Mouse (Mus musculus) telencephalon, adult 2 months (tissue): Measurements from ENCODE around the gene Arl14ep.

Experiments used
- DNase-seq: peaks from one replicate; pipeline ENCODE4 v3.0.0-alpha.2; 2011; ENCODE audit warnings: low read depth, low spot score

Gene Arl14ep

GRCm38 (mm10) chr2:106954975-106955374 lies 19.2 kb downstream of the Arl14ep start:
- no peak for DNase-seq

- DNase-seq, result no peak
Measured at GRCm38 (mm10) chr2:106942451-106942850, 31.8 kb downstream of the Arl14ep start.

DNA sequence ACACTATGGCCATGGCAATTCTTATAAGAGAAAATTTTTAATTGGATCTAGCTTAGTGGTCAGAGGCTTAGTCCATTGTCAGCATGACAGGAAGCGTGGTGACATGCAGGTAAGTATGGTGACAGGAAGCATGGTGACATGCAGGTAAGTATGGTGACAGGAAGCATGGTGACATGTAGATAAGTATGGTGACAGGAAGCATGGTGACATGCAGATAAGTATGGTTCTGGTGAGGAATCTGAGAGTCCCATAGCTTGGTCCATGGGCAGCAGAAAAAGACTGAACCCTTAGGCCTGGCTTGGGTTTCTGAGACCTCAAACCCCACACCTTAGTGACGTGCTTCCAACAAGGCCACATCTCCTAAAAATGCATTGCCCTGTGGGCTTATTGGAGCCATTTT lies 38.5 kb downstream of the Arl14ep start:
- DNase-seq, result no peak

- no peak for DNase-seq
Measured at GRCm38 (mm10) chr2:106929906-106930305, 44.3 kb downstream of the Arl14ep start.
